29 mouse cellular contexts compared by ENCODE assay signal in the genomic region with DNA sequence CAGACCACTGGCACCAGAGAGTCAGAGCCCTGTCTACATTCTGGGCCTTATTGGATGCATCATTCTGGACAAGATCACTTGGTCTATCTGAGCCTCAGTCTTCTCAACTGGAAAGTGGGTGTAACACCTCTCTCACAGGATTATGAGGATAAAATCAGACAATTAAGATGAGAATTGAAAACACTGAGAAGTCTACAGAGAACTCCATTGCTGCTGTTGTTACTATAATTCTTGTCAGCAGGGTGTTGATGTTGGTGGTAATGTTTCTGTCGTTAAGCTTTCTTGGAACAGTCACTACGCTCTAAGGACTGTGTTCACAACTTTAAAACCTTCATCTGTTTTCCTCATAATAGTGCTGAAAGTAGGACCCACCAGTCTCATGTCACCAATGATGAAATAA.
"Had no signal": no experiment of that assay in that cellular context is flagged by ENCODE, and none has a peak within 500 bp of the region (broad histone marks: within the 10 kb centered on the region; RNA-seq: fewer than 3 reads in every experiment).

No protein-coding gene starts in this region.

- H3K27me3 ChIP-seq: limb, embryonic 12.5 days; limb, embryonic 13.5 days; limb, embryonic 15.5 days; liver, embryonic 12.5 days; liver, embryonic 13.5 days; liver, embryonic 15.5 days; lung, embryonic 15.5 days; megakaryocyte, embryonic 14.5 days; midbrain, embryonic 12.5 days; midbrain, embryonic 13.5 days; neural tube, embryonic 12.5 days had no signal

- H3K9ac ChIP-seq: limb, embryonic 12.5 days; limb, embryonic 13.5 days; limb, embryonic 15.5 days; liver, embryonic 12.5 days; liver, embryonic 13.5 days; liver, embryonic 14.5 days; liver, embryonic 15.5 days; liver, postnatal 0 days; lung, embryonic 14.5 days; lung, embryonic 15.5 days; midbrain, embryonic 12.5 days; midbrain, embryonic 13.5 days; neural tube, embryonic 12.5 days had no signal

- H3K4me2 ChIP-seq: limb, embryonic 12.5 days; limb, embryonic 13.5 days; limb, embryonic 15.5 days; liver, embryonic 11.5 days; liver, embryonic 12.5 days; liver, embryonic 13.5 days; liver, embryonic 15.5 days; lung, embryonic 14.5 days; lung, embryonic 15.5 days; midbrain, embryonic 12.5 days; midbrain, embryonic 13.5 days; neural tube, embryonic 12.5 days had no signal

- DNase-seq: left cerebral cortex, postnatal 4 days; liver; liver, embryonic 13.5 days; liver, postnatal 0 days; lung, adult 18-20 months; lung, adult 2 months; lung, embryonic 14.5 days; lung, postnatal 10 days; lung, postnatal 14 days; lung, postnatal 4 days; midbrain, embryonic 14.5 days had no signal

- H3K27ac ChIP-seq: left cerebral cortex, adult 2 months; limb, embryonic 10.5 days; limb, embryonic 12.5 days; limb, embryonic 13.5 days; limb, embryonic 15.5 days; liver, embryonic 12.5 days; liver, embryonic 13.5 days; liver, embryonic 14.5 days; liver, embryonic 15.5 days; lung, embryonic 15.5 days; macrophage; midbrain, embryonic 10.5 days; midbrain, embryonic 12.5 days; midbrain, embryonic 13.5 days; neural tube, embryonic 12.5 days had no signal

- H3K4me3 ChIP-seq: left cerebral cortex, adult 2 months; limb, embryonic 10.5 days; limb, embryonic 12.5 days; limb, embryonic 13.5 days; limb, embryonic 15.5 days; liver, embryonic 12.5 days; liver, embryonic 13.5 days; liver, embryonic 15.5 days; lung, embryonic 15.5 days; megakaryocyte, embryonic 14.5 days; midbrain, embryonic 10.5 days; midbrain, embryonic 12.5 days; midbrain, embryonic 13.5 days; myocyte; neural tube, embryonic 12.5 days had no signal

- H3K36me3 ChIP-seq: limb, embryonic 10.5 days; limb, embryonic 12.5 days; limb, embryonic 13.5 days; limb, embryonic 15.5 days; liver, embryonic 12.5 days; liver, embryonic 13.5 days; liver, embryonic 15.5 days; lung, embryonic 15.5 days; midbrain, embryonic 10.5 days; midbrain, embryonic 12.5 days; midbrain, embryonic 13.5 days; neural tube, embryonic 12.5 days had no signal

- ATAC-seq: liver, embryonic 12.5 days; liver, postnatal 0 days; midbrain, embryonic 13.5 days; midbrain, embryonic 16.5 days had no signal

- H3K9me3 ChIP-seq: limb, embryonic 10.5 days; limb, embryonic 12.5 days; limb, embryonic 13.5 days; limb, embryonic 15.5 days; liver, embryonic 12.5 days; liver, embryonic 13.5 days; liver, embryonic 15.5 days; lung, embryonic 15.5 days; megakaryocyte, embryonic 14.5 days; midbrain, embryonic 10.5 days; midbrain, embryonic 12.5 days; midbrain, embryonic 13.5 days; neural tube, embryonic 12.5 days had no signal
